Mouse (Mus musculus) cerebral cortex, adult 2 months (tissue): ENCODE measurements around the gene Ywhah.

ENCODE experiments used
- WGBS: fragments of 180-500 bp; shearing (Covaris S2); methylation state at CpG from one replicate; pipeline ENCODE4 v1.1.7; 2018; 5-methylcytosine and 5-hydroxymethylcytosine counted together

Gene Ywhah

DNA sequence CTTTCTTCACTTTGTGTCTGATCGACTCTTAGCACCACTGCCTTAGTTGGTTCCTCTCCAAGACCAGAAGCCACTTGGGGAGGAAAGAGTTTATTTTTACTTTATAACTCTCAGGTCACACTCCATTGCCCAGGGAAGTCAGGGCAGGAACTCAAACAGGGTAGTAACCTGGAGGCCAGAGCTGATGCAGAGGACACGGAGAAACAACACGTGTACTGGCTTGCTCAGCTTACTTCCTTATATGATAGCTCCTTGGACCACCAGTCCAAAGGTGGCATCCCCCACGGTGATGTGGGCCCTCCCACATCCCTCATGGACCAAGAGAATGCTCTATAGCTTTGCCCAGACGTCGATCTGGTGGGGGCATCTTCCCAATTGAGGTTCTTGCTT, 26.7 kb downstream of the Ywhah start:
- WGBS: 89% methylated on average over 6 of the region's 6 CpGs

DNA sequence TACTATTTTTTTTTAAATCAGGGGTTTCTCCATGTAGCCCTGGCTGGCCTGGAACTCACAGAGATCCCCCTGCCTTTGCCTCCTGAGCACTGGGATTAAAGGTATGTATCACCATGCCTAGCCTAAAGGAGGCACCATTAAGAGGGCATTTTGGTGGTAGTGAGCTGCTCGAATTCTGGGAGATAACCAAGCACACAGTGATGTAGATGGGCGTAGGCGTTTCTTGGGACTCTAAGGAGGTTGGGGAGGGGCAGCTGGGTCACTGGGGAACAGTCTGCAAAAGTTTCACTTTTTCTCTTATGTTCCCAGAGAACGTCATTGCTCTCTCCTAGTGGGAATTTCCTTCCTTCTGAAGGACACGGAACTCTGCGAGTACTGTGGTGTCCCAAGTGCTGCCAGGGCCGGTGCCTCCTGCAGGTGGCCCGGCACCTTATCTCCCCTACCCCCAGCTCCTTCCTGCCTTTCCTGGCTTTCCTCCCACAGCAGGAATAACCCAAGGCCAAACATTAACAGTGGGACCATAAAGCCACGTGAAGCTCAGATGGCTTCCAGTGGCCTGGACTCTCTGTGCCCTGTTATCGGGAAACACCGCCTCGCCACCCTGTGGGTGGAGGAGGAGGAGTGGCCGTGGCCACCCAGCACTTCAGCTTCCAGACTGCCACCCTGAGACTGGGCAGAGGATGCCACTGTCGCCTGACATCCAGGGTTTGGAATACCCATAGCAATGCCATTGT, 34.4 kb downstream of the Ywhah start:
- WGBS: 74% methylated on average over 14 of the region's 14 CpGs

DNA sequence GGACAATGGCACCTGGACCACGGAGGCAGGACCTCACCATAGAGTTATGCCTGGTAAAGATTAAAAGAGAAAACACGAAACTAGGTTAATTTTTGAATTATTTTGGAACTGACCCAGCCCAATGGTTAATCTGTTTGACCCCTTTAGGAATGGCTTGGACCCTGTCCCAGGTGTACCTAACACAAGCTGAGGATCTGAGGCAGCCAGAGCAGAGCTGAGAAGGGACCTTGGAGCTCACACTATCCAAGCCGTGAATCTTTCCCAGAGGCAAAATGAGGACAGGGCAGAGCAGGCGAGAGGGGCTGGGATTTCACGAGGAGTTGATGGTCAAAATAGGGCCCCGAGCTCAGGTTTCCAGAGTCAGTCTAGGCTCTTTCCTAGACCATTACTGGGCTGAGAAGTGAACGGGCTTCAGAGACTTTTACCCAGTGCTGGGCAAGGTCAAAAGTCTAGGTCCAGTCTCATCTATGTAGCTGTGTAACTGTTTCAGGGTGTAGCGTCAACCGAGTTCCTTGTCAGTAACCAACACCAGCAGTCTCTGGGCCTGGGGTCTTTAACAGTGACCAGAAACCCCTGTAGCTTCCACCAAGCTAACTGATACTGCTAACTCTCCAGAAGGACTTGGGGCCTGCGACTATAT, 37.6 kb downstream of the Ywhah start:
- 88% methylated on average over 10 of the region's 10 CpGs for WGBS

DNA sequence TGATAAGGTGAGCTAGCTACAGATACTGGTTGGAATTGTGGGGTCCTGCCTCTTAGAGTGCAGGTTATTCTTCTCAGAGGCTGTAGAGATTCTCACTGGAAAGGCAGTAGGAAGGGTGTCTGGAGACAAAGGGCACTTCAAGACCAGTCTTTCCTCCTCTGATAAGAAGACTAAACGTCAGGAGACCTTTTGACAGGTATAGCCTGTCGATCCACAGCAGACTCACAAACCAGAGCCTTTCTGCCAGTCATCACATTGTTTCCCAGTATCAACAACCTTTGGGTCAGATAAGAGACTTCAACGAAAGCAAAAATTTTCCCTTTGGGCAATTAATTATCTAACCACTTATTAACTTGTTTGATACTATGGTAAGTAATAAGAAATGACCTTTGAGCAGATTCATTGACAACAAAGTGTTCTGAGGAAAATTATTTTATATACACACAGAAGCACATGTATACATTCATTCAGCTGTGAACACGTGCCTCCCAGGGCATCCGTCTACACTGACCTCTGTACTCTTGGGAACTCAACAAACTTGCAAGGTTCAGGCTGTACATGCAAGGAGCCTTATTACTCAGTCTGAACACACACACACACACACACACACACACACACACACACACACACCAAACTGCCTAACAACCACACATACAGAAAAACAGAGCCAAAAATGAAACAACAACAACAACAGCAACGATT, 58.0 kb downstream of the Ywhah start:
- WGBS: 86% methylated on average over 6 of the region's 6 CpGs
